Mouse (Mus musculus) small intestine, adult 2 months (tissue): ENCODE measurements around the gene Tbata. TPM values are rescaled to one million over a fixed set of nuclear protein-coding genes. Genes with fewer than 3 reads are reported as not detected.

ENCODE experiments used
- H3K27ac ChIP-seq: fragments of 200-500 bp; 2 replicates; pipeline ENCODE4 v1.5.1; 2012; ENCODE audit warnings: low read depth, low read length, control low read depth, inconsistent platforms; ENCODE audit not compliant: insufficient read depth
- H3K27me3 ChIP-seq: fragments of 200-500 bp; 2 replicates; pipeline ENCODE4 v1.6.1; 2012; ENCODE audit warnings: mild to moderate bottlenecking, moderate library complexity, low read length, inconsistent platforms; ENCODE audit not compliant: control insufficient read depth, insufficient read depth
- H3K36me3 ChIP-seq: fragments of 200-500 bp; 2 replicates; pipeline ENCODE4 v1.6.1; 2012; ENCODE audit warnings: mild to moderate bottlenecking, low read length, control low read depth, inconsistent platforms; ENCODE audit not compliant: control insufficient read depth, insufficient read depth
- H3K4me1 ChIP-seq: fragments of 200-500 bp; 2 replicates; pipeline ENCODE4 v1.6.1; 2012; ENCODE audit warnings: low read length, inconsistent platforms, mixed read lengths; ENCODE audit not compliant: control insufficient read depth, insufficient read depth, insufficient read length
- H3K4me3 ChIP-seq: fragments of 200-500 bp; 2 replicates; pipeline ENCODE4 v1.5.1; 2012; ENCODE audit warnings: low read depth, mild to moderate bottlenecking, control low read depth, inconsistent platforms, low read length, moderate library complexity
- CTCF ChIP-seq: fragments of 200-500 bp; IDR thresholded peaks from 2 replicates; pipeline ENCODE4 v1.5.1; 2012; ENCODE audit warnings: low read depth, mild to moderate bottlenecking, control low read depth, inconsistent platforms, low read length, moderate library complexity, mixed read lengths; ENCODE audit not compliant: insufficient replicate concordance, insufficient read length; ENCODE audit errors: extremely low read depth
- POLR2A ChIP-seq: fragments of 200-500 bp; IDR thresholded peaks from 2 replicates; pipeline ENCODE4 v1.6.1; 2012; ENCODE audit warnings: low read depth, mild to moderate bottlenecking, control low read depth, inconsistent platforms, low read length, moderate library complexity
- WGBS: fragments of 180-500 bp; shearing (Covaris S2); methylation state at CpG from one replicate; pipeline ENCODE4 v1.1.7; 2018; 5-methylcytosine and 5-hydroxymethylcytosine counted together
- polyA plus RNA-seq: library from polyadenylated mRNA; depleted of rRNA; stranded (reverse); fragments of >200 nt; gene quantifications from 2 replicates; pipeline ENCODE4 v1.2.3, GENCODE M21; 2012; rRNA removed

The Tbata gene
- polyA plus RNA-seq, 1 experiment = not detected

DNA sequence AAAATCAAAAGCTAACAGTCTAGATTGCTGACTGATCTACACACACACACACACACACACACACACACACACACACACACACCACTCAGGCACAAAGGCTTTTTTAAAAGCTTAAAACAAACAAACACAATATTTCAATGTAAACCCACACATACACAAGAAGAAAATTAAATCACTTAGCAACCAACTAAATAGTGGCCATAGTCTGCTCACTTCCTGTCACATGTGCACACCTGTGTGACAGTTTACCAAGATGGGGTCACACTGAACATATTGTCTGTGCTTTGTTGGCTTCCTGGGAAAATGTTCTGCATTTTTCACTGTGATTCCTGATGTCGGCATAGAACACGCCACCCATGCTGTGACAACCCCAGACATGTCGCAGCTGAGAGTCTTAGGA, 60.0 kb downstream of the Tbata start:
- WGBS = 90% methylated on average over 3 of the region's 3 CpGs
- TF ChIP-seq CTCF = no peak
- no peak for TF ChIP-seq POLR2A
- Histone ChIP-seq H3K4me1 (peaks cover 5% of the 10 kb centered on the region; the same call in 1 of the 2 replicates), H3K36me3 (no peaks in the 10 kb centered on the region), H3K4me3 (no peak overlapping the region), H3K27me3 (no peaks in the 10 kb centered on the region), H3K27ac (no peak overlapping the region)

DNA sequence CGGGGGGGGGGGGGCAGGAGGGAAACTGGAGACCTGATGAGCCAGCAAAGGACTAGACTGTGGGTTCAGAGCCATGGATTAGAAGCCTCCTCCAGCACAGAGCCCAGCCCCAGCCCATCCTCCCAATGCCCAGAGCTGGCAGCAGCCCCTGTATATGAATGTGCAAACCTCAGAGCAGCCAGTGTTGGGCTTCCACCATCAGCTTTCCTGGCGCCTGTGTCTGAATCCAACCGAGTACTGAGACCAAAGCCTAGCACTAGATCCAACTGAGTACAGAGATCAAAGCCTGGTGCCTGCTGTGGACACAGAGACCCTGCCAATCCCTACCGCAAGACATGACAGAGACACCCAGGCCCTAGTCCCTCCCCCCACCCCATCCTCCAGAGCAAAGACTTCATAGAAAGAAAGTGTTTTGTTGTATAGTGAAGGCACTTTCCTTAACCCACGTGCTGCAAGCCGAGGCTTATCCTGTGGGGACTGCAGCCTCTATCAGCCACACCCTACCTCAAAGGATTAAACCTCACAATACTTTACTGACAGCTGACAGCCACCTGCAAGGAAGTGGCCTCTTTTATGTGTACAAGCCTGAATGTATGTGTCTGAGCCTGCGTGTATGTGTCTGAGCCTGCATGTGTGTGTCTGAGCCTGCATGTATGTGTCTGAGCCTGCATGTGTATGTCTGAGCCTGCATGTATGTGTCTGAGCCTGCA, 61.3 kb downstream of the Tbata start:
- Histone ChIP-seq H3K27ac (no peak overlapping the region), H3K36me3 (no peaks in the 10 kb centered on the region), H3K4me3 (no peak overlapping the region), H3K27me3 (no peaks in the 10 kb centered on the region), H3K4me1 (peaks cover 5% of the 10 kb centered on the region; the same call in 1 of the 2 replicates)
- TF ChIP-seq CTCF = no peak
- TF ChIP-seq POLR2A = no peak
- 24% methylated on average over 7 of the region's 7 CpGs for WGBS

DNA sequence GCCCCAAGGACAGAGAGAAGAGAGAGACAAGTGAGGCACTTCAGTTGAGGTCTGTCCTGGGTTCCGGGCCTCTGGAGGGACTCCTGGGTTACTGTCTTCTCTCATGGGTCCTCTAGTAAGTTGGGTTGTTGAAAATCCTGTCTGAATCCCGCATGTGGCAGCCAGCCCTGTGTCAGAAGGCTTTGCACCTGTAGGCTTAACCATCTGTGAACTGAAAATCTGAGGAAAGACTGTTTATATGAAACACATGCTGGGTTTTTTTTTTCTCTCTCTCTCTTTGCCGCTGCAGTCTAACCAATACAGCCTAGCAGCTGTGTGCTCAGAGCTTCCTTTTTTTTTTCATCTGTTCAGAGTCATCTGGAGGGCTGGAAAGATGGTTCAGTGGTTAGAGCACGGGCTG, 62.6 kb downstream of the Tbata start:
- 76% methylated on average over 4 of the region's 4 CpGs for WGBS
- TF ChIP-seq POLR2A = no peak
- TF ChIP-seq CTCF = no peak
- no peaks in the 10 kb centered on the region for H3K27me3 ChIP-seq
- H3K4me3 ChIP-seq = no peak overlapping the region
- H3K4me1 ChIP-seq = peaks cover 5% of the 10 kb centered on the region; the same call in 1 of the 2 replicates
- no peaks in the 10 kb centered on the region for H3K36me3 ChIP-seq
- H3K27ac ChIP-seq = no peak overlapping the region

GRCm38 (mm10) chr10:61235677-61236267, 64.0 kb downstream of the Tbata start:
- no peak overlapping the region for H3K27ac ChIP-seq
- H3K36me3 ChIP-seq = no peaks in the 10 kb centered on the region
- H3K27me3 ChIP-seq = no peaks in the 10 kb centered on the region
- 49% methylated on average over 6 of the region's 6 CpGs for WGBS
- no peak overlapping the region for H3K4me3 ChIP-seq
- peaks cover 5% of the 10 kb centered on the region; the same call in 1 of the 2 replicates for H3K4me1 ChIP-seq
- no peak for TF ChIP-seq CTCF
- no peak for TF ChIP-seq POLR2A

GRCm38 (mm10) chr10:61236683-61237390, 65.1 kb downstream of the Tbata start:
- no peak for TF ChIP-seq POLR2A
- TF ChIP-seq CTCF = no peak
- WGBS = 53% methylated on average over 4 of the region's 4 CpGs
- no peaks in the 10 kb centered on the region for H3K27me3 ChIP-seq
- no peaks in the 10 kb centered on the region for H3K36me3 ChIP-seq
- H3K4me3 ChIP-seq = no peak overlapping the region
- no peak overlapping the region for H3K27ac ChIP-seq
- H3K4me1 ChIP-seq = peaks cover 5% of the 10 kb centered on the region; the same call in 1 of the 2 replicates

- 73% methylated on average over 6 of the region's 6 CpGs for WGBS
- Histone ChIP-seq H3K36me3 (no peaks in the 10 kb centered on the region), H3K27me3 (no peaks in the 10 kb centered on the region), H3K4me3 (no peak overlapping the region), H3K4me1 (peaks cover 5% of the 10 kb centered on the region; the same call in 1 of the 2 replicates), H3K27ac (no peak overlapping the region)
- TF ChIP-seq POLR2A (no peak), CTCF (no peak)
Observed at GRCm38 (mm10) chr10:61237391-61237785, 65.6 kb downstream of the Tbata start.

Other genes with a start within 250 kb of the Tbata start
- 14.7 and 21.0 TPM in 2 replicates for gene Pcbd1, start 82.6 kb upstream of the Tbata start, polyA plus RNA-seq
- gene Sgpl1, start 24.3 kb upstream of the Tbata start, polyA plus RNA-seq = 18.0 and 137 TPM in 2 replicates
- 1.3 and 1.8 TPM in 2 replicates for gene Adamts14, start 101.5 kb downstream of the Tbata start, polyA plus RNA-seq
- gene Prf1, start 125.9 kb downstream of the Tbata start, polyA plus RNA-seq = 0.65 and 1.3 TPM in 2 replicates
- gene Pald1, start 211.6 kb downstream of the Tbata start, polyA plus RNA-seq = 3.0 and 3.2 TPM in 2 replicates
- gene Nodal, start 246.0 kb downstream of the Tbata start, polyA plus RNA-seq = 0.13 TPM in 1 of 2 replicates, not detected in the other